Mouse (Mus musculus): ENCODE measurements around the gene Plekha8. TPM values are rescaled to one million over a fixed set of nuclear protein-coding genes. Genes with fewer than 3 reads are reported as not detected.

The Plekha8 gene
- total and polyA plus RNA-seq, 2 experiments from 2014 or later = 5.2 to 14.9 TPM

- 90% methylated on average over 1 of the region's 1 CpGs for WGBS
- no peaks in the 10 kb centered on the region for H3K27me3 ChIP-seq (ENCODE audit: insufficient read depth, low read length)
- no peak overlapping the region for H3K9ac ChIP-seq (replicated peaks; ENCODE audit: low read length, poor library complexity, severe bottlenecking)
- peaks cover 42% of the 10 kb centered on the region for H3K36me3 ChIP-seq (ENCODE audit: insufficient read depth, low read length)
- H3K4me3 ChIP-seq (ENCODE audit: low read depth, low read length) = no peak overlapping the region
- DNase-seq (ENCODE audit: low spot score) (no peak), ATAC-seq (ENCODE audit: low FRiP score) (no peak)
- H3K4me2 ChIP-seq (ENCODE audit: low read depth, low read length, poor library complexity, severe bottlenecking) = no peak overlapping the region
- H3K4me1 ChIP-seq (ENCODE audit: insufficient read depth, low read length) = no peaks in the 10 kb centered on the region
- no peaks in the 10 kb centered on the region for H3K9me3 ChIP-seq (ENCODE audit: low read length)
- TF ChIP-seq CTCF (IDR thresholded peaks at IDR 0.05) = no peak
- H3K27ac ChIP-seq (ENCODE audit: low read depth, low read length) = no peak overlapping the region
Observed at GRCm38 (mm10) chr6:54692201-54692600, 97.3 kb downstream of the Plekha8 start.

- no peak overlapping the region for H3K9ac ChIP-seq (replicated peaks; ENCODE audit: low read length, poor library complexity, severe bottlenecking)
- H3K4me2 ChIP-seq (ENCODE audit: low read depth, low read length, poor library complexity, severe bottlenecking) = no peak overlapping the region
- peaks cover 42% of the 10 kb centered on the region for H3K36me3 ChIP-seq (ENCODE audit: insufficient read depth, low read length)
- H3K4me1 ChIP-seq (ENCODE audit: insufficient read depth, low read length) = no peaks in the 10 kb centered on the region
- 92% methylated on average over 6 of the region's 6 CpGs for WGBS
- no peaks in the 10 kb centered on the region for H3K27me3 ChIP-seq (ENCODE audit: insufficient read depth, low read length)
- no peak overlapping the region for H3K4me3 ChIP-seq (ENCODE audit: low read depth, low read length)
- H3K27ac ChIP-seq (ENCODE audit: low read depth, low read length) = no peak overlapping the region
- ATAC-seq (ENCODE audit: low FRiP score) (no peak), DNase-seq (ENCODE audit: low spot score) (no peak)
- no peaks in the 10 kb centered on the region for H3K9me3 ChIP-seq (ENCODE audit: low read length)
- no peak for TF ChIP-seq CTCF (IDR thresholded peaks at IDR 0.05)
Observed at GRCm38 (mm10) chr6:54693286-54693685, 98.4 kb downstream of the Plekha8 start.

Other genes starting within 250 kb of the Plekha8 start
- 4.5 and 5.9 TPM in 2 replicates for gene Wipf3, start 165.5 kb upstream of the Plekha8 start, total RNA-seq (2014; rRNA removed)
- 1.3 and 1.7 TPM in 2 replicates for gene Wipf3, start 165.5 kb upstream of the Plekha8 start, polyA plus RNA-seq (2015; fragmentation: Nextera tagmentation; extraction: Ambion mirVana)
- gene Scrn1, start 28.6 kb upstream of the Plekha8 start, total RNA-seq (2014; rRNA removed) = 127 and 136 TPM in 2 replicates
- 96.8 and 113 TPM in 2 replicates for gene Scrn1, start 28.6 kb upstream of the Plekha8 start, polyA plus RNA-seq (2015; fragmentation: Nextera tagmentation; extraction: Ambion mirVana)
- gene Fkbp14, start 2.2 kb downstream of the Plekha8 start, total RNA-seq (2014; rRNA removed) = 5.6 and 8.2 TPM in 2 replicates
- 5.4 and 6.4 TPM in 2 replicates for gene Fkbp14, start 2.2 kb downstream of the Plekha8 start, polyA plus RNA-seq (2015; fragmentation: Nextera tagmentation; extraction: Ambion mirVana)
- gene Mturn, start 86.5 kb downstream of the Plekha8 start, total RNA-seq (2014; rRNA removed) = 163 and 213 TPM in 2 replicates
- gene Mturn, start 86.5 kb downstream of the Plekha8 start, polyA plus RNA-seq (2015; fragmentation: Nextera tagmentation; extraction: Ambion mirVana) = 92.8 and 93.2 TPM in 2 replicates
- gene Znrf2, start 221.8 kb downstream of the Plekha8 start, total RNA-seq (2014; rRNA removed) = 32.8 and 49.4 TPM in 2 replicates
- gene Znrf2, start 221.8 kb downstream of the Plekha8 start, polyA plus RNA-seq (2015; fragmentation: Nextera tagmentation; extraction: Ambion mirVana) = 5.7 and 6.5 TPM in 2 replicates